Mouse (Mus musculus) brain, adult 2 months (tissue): ENCODE data around the gene Zfp683.

Experiments
- DNase-seq: peaks from one replicate; pipeline ENCODE4 v3.0.0; 2011; ENCODE audit warnings: low read depth, low spot score

The Zfp683 gene

DNA sequence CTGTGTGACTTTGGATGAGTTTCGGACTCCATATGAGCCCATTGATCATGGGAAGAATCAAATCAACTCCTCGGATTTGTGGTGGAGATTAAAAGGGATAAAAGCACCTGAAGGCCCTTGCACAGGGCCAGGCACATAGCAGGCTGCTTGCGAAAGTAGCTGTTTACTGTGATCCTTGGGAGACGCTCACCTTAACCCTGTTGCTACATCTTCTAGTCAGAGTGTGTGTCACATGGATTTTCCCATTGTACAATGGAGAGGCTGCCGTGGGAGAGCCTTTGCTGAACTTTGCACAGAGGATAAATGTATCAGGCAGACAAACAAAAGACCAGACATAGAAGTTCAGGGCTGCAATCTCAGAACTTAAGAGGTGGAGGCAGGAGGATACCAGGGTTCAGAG lies 1.7 kb upstream of the Zfp683 start:
- DNase-seq = no peak

DNA sequence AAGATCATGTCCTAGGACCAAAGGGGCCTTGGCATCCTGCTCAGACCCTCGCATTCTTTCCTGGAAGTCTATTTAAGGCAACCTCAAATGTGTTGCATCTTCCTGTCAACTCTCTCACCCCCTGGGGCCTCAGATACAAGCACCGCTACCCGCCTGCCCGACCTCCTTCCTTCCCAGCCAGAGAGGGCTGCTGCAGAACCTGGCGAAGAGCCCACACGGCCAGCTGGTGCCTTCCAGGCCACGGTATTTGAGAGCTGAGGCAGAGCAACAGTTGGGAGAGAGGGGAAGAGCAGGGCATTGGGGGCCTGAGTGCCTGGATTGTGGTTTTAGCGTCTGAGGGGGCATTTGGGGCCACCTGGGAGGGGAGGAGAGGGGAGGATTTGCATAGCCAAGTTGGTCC lies 1.1 kb upstream of the Zfp683 start:
- DNase-seq = peak; percentile 83

DNA sequence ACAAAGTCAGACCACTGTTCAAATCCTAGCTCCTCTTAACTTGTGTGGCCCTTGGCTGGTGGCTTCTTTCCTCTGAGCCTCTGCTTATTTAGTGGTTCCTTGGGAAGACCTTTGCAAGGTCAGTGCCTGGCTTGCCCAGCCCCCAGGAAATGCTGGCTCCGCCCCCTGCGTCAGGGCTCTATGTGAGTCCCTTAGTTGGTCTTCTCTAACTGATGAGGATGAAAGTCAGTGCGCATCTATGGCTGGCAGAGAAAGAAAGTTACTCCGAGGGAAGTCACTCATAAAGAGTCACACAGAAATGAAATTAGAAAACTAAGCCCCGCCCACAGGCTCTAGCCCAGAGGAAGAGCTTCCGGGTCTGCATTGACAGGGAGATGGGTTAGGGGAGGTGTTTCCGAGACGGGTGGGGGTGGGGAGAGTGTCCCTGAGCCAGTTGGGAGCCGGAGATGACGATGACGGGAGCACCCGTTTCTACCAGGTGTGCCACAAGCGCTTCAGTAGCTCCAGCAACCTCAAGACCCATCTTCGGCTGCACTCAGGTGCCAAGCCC lies 4.6 kb downstream of the Zfp683 start:
- no peak for DNase-seq

DNA sequence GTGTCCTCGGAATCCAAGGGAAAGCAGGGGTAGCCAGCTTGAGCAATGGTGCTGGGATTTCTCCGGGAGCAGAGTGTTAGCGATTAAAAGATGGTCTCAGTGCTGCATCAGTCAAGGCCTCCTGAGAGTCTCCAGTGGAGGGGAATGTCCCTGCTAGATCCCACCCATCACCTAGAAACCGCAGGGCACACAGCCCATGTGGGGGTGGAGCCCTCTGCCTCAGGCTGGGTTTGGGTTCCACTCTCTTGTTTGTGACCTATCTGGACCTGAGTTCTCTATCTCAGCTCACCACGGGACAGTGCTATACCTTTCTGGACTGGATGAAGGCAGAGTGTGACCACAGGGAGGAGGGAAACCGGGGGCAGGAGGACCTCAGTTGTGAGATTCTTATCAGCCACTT lies 5.3 kb downstream of the Zfp683 start:
- DNase-seq = no peak

DNA sequence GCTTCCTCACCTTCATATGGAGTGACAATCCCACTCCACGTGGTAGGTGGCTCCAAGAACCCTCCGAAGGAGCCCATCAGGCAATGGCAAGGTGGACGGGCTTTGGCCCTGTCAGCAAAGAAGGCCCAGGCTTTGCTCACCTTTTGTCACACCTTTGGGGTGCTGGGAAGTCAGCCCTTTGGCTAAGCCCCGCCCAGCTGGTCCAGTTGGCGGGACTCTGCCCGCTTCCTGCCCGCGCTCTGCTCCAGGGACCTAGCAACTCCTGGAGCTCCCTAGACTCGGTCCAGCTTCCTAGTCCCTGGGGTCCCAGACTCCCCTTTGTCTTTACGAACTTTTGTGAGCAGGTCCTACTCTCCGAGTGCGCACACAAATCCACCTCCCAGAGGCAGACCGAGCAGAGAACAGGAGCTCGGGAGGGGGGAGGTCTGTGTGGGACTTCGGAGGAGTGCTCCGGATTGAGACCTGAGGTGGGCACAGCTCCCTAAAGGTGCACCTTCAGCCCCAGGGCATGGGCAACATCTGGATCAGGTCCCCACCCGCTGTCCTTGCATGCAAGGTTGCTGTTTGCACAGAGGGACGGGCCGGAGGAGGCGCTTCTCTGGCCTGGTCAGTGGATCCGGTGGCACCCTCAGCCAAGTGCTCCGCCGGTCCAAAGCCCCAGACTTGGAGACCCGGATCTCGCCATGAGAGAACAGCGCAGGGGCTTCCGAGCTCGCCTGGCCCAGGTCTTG lies 6.7 kb downstream of the Zfp683 start, which contains the start of gene Crybg2:
Gene Crybg2 (plus strand): TSS at position 681 of the 731 bp plus-strand sequence.
- DNase-seq = no peak

DNA sequence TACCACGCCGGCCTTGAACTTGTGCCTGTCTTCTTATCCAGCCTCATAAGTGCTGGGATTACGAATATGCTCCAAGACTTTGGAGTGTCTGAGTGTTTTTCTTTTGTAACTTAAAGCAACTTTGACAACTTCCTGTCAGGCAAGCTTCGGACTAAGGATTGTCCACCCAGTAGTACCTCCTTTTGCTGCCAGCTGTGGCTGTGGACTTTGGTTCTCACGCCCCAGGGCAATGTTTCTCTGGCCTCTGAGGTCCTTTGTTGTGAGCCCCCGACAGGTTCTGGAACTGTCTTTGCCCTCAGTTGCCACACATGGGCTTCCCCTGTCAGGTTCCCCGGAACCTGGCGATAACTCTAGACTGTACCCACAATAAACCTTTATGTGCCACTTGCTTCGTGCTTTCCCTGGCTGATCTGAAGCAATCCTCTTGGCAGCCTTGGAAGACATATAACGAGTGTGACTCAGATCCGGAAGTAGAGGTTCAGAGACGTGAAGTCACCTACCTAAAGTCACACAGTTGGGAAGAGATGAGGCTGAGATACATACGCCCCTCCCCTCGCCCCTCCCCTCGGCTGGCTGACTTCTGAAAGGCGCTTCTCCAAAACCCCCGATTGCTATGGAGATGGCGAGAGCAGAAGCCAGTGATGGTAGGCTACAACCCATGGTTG lies 7.7 kb downstream of the Zfp683 start:
- peak; percentile 42 for DNase-seq

DNA sequence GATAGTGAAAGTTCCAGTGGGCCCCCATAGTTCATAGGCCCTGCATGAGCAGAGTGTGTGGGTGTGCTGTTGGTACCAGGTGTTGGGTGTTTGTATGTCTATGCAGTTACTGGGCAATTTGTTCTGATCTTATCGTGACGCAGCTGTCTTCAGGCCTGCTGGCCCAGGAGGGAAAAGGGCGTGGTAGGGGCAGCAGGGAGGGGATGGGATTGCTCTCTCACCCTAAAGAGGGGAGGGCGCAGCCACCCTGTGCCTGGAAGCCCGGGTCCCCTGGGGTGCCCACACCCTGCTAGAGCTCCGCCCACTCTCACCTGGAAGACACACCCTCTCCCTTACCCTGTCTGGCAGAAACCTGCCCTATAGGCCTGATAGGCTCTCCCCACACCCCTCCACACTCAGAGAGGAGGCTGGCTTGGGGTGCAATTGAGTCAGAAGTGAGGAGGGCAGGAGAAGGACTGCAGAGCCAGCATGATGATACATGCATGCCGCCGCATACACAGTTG lies 8.4 kb downstream of the Zfp683 start:
- DNase-seq = no peak

DNA sequence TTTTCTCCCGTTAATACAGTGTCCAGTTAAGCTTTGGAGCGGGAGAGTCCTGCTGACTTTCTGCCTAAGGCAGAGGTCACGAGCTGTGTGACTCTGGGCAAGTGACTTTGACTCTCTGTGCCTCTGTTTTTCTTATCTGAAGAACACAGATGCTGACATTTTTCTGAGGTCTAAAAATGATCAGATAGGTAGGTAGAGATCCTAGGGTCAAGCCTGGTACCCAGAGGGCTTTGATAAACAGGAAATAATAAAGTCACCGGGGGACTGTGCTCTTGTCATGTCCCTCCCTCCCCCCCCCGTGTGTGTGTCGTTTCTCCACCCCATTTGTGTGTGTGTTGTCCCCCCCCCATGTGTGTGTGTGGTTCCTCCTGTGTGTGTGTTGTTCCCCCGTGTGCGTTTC lies 8.9 kb downstream of the Zfp683 start:
- DNase-seq = no peak

DNA sequence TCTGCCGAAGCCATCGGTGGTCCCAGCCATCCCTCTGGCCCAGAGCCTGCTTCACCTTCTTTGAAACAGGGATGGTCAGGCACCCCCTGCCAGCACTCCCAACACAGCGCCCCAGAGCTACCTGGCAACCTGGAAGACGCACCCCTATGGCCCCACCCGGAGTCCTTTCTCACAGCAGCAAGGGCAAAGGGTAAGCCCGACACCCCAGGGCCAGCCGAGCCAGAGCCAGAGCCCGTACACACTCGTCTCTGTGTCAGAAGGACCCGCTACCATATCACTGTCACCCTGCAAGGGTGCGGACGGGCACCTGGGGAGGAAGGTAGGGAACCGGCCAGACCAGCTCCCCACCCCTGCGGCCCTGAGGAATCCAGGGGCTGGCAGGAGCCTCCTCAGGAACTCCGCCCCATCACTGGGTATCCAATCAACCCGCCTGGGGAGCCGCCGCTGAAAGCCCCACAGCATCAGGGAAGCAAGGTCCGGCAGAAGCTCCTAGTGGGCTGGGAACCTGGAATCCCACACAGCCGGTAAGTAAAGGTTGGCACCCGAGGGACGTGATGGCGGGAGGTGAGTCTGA lies 11.9 kb downstream of the Zfp683 start:
- no peak for DNase-seq

DNA sequence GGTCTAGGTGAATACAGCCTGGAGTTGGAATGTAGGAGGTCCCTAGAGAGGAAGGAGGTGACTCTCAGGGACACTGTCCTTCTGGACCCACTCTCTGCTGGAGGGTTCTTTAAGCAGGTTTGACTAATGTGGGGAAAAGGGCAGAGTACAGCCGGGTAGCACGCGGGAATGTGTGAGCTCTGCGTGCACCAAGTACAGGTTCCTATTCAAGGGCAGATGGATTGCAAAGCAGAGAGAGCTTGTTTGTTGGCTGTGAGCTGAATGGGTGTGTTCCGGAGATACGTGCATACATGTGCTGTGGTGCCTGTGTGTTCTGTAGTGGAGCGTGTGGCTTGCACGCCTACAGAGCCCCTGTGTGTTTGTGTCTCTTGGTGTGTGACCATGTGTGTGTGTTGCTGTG lies 13.7 kb downstream of the Zfp683 start:
- no peak for DNase-seq

DNA sequence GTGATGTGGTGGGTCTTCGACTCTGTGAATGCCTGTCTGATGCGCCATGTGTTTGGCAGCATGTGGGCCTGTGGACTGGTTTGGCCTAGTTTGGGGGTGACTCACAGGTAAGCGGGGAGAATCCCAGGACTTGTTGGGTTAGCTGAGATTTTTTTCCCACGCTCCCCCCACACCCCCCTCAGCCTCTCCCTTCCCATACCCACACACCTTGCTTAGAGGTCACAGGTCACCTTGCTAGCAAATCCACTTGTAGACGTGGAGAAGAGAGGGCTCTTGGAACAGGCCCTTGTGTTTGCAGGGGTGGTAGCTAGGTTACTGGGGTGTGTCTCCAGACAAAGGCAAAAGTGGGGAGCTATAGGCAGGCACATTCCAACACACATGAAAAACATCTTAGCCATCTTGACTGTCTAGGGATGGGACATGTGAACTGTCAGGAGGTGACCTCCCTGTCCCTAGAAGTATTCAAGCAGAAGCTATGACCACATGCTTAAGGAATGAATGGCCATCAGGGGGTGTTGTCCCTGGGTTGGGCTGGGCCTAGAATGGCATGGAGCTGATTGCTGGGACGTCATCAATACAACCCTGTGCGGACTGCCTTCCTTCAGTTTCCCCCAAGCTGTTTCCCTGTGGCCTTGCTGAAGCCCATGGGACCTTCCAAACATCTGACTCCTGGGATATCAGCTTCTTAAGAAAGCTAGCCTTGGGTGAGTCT lies 14.4 kb downstream of the Zfp683 start:
- DNase-seq = peak; percentile 22

DNA sequence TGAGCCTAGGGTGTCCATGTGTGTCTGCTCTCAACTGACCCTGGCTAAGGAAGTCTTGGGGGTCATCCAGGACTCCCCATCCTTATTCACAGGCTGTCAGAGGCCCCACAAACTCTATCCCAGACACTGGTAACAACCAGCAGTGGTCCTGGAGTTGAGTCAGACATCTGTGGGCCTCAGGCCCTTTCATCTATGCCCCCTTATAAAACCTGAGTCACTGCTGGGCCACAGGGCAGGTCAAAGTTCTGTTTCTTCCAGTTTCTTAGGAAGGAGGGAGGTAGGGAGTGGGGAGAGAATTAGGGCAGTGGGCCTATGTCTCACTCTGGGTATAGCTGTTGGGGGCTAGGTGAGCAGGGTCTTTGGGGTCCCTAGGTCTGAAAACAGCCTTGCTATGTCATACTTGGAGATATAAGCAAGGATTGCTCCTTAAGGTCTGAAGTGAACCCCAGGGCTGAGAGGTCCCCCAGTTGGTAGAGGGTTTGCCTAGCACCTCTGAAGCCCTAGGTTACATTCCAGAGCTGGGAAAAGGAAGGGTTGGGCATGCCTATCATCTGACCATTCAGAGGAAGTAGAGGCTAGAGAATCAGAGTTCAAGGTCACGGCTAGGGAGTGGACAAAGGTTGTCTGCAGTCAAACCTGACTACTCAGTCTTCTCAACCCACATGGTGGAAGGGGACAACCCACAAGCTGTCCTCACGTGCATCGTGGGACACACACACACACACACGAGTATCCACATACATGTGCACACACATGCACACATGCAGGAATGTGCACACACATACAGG lies 15.3 kb downstream of the Zfp683 start:
- no peak for DNase-seq

DNA sequence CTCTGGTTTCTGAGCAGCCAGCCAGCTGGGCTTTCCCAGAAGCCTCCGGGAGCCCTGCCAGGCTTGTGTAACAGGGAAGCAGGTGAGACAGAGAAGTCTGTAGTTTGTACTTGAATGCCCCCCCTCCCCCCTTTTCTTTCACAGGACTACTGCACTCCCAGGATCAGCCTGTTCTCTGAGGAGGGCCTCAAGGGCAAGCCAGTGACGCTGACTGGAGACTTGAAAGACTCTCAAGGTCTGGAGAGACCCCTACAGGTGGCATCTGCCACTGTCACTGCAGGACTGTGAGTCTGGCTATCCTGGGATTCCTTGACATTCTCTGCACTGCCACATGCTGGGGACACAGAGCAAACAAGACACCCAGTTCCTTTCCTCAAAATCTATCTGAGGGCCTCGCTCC lies 25.1 kb downstream of the Zfp683 start:
- peak; percentile 89 for DNase-seq

DNA sequence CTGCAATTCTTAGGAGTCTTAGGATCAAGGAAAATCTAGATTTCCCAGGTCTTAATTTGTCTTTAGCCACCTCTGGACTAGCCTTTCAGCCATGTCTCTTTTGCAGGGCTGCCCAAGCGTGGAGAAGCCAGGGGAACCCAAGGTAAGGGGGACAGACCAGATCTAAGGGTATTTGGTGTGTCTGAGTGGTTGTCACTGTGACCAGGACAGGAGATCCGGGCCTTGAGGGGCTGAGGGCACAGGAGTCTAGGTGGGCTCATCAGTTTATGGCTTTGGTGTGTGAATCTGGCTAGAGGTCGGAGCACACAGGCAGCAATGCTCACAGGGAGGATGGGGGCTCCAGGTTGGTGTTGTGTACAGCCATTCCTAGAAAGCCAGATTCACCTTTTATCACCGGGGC lies 27.0 kb downstream of the Zfp683 start:
- no peak for DNase-seq

DNA sequence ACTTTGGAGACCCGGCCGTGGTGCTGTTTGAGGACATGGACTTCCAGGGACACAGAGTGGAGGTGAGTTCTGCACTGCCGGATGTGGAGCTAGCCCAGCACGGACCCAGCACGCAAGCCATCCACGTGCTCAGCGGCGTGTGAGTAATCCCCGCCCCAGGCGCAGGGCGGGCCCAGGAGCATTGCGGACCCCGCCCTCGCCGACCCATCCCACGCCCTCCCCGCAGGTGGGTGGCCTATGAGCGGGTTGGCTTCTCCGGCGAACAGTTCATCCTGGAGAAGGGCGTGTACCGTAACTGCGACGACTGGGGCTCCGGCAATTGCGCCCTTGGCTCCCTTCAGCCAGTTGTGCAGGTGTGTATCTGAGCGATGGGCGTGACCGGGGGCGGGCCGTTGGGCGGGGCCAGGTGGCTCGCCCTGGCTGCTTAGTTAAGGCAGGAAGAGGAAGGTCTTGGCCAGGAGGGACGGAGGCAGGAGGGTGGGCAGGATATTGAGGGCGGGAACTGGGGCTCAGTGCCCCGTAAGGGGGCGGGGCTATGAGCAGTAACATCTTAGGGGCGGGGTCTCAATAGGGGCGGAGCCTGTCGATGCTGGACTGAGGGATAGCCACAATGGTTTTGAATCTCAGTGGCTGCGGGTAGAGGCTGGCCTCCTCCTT lies 28.2 kb downstream of the Zfp683 start:
- peak; percentile 79 for DNase-seq

DNA sequence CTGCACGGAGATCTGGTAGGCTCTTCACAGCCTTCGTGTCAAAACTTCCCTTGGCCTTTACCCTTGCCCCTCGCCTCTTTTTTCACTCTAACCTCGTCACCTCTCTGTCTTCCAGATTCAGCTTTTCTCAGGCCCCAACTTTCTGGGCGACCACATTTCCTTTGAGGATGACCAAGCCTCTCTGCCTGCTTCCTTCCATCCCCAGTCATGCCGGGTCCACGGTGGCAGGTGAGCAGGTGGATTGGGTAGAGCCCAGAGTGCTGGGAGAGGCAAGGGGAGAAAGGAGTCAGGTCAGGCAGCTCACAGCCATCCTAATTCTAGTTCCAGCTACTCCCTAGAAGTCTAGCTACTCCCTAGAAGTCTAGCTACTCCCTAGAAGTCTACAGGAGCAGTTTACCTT lies 28.8 kb downstream of the Zfp683 start:
- no peak for DNase-seq

DNA sequence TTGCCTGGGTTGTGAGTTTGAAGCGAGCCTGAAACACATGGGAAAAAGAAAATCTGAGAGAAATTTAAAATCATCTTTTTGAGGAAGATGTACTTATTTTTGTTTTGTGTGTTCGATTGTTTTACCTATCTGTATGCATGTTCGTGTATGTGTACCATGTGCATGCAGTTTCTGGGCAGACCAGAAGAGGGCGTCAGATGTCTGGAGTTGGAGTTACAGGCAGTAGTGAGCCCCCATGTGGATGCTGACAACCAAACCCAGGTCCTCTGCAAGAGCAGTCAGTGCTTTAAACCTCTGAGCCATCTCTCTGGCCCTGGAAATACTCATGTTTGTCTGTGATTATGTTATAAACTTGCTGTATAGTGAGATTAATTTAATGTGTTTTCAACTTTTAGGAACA lies 31.4 kb downstream of the Zfp683 start:
- no peak for DNase-seq

DNA sequence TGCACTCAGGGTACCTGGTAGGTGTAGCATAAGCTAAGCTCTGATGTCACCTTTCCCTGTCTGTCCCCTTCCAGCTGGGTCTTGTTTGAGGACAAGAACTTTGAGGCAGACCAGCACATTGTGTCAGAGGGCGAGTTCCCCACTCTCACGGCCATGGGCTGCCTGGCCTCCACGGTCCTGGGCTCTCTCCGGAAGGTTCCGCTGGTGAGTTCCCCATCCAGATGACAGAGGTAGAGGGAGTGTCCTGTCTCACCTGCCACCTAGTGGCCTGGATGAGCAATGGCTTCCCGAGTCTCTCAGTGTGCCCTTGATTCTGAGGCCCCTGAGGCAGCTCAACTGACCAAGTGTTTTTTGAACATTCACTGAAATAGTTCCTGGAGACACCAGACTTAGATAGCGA lies 33.8 kb downstream of the Zfp683 start:
- DNase-seq = peak; percentile 76

DNA sequence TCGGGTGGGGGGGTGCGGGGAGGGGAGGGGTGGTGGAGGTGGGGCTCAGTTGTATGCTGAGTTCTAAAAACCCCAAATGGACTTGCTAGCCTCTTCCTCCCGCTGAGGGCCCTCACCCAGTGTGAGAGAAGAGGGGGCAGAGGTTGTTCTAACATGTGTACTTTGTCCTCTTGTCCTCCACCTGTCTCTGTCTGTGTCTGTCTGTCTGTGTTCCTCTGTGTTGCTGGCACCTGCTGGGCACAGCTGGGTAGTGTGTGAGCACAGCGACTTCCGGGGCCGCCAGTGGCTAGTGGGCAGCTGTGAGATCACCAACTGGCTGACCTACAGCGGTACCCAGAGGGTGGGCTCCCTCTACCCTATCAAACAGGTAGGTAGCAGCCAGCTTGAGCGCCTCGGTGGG lies 35.4 kb downstream of the Zfp683 start:
- no peak for DNase-seq

DNA sequence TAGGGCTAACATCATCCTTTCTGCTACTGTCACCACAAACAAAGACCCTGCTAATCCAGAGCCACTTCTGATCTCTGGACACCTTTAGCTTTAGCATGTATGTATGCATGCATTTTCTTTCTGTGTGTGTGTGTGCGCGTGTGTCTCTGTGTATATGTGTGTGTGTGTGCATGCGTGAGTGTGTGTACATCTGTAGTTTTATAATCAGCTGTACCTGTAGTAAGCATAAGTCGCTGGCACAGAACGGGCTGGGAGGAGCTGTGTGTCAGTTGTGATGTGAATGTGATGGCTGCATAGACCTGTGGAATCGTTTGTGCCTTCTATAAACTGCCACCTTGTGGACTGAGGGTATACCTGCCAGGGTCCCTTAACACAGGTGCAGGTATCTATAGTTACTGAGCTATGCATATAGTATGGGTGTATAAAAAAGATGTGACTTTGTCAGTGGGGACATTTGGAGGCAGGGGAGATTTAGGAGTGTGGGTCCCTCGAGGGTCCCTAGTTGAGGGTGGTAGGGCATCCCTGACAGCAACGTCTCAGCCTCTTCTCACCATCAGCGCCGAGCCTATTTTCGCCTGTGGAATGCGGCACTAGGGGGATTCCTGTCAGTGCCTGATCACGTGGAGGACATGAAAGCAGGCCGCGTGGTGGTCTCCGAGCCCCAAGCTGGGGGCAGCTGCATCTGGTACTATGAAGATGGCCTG lies 37.0 kb downstream of the Zfp683 start:
- no peak for DNase-seq
